Comparison of ENCODE assay signal across 8 mouse cellular contexts in genomic region chr1:165633345-165633744, GRCm38 (mm10). TPM values are rescaled to one million over a fixed set of nuclear protein-coding genes. Genes with fewer than 3 reads are reported as not detected.
DNase-seq lines count a peak whose midpoint lies in the region; ATAC-seq and TF ChIP-seq lines count a peak whose summit lies in the region.

No protein-coding gene starts in this region.

- peak overlapping the region; percentile 79 for H3K4me2 ChIP-seq in kidney, embryonic 15.5 days
- peak overlapping the region; percentile 64 for H3K4me2 ChIP-seq in embryonic facial prominence, embryonic 11.5 days (ENCODE audit: low read depth, low read length)
- peak overlapping the region; percentile 79 for H3K4me2 ChIP-seq in hindbrain, postnatal 0 days (ENCODE audit: low read depth, low read length)
- H3K4me2 ChIP-seq in midbrain, postnatal 0 days (ENCODE audit: low read depth, low read length, poor library complexity, severe bottlenecking), result peak overlapping the region; percentile 70

- peaks cover 56% of the 10 kb centered on the region for H3K4me1 ChIP-seq in kidney, embryonic 15.5 days
- H3K4me1 ChIP-seq in embryonic facial prominence, embryonic 11.5 days (ENCODE audit: control insufficient read depth, insufficient read depth, low read length), result no peaks in the 10 kb centered on the region
- H3K4me1 ChIP-seq in hindbrain, postnatal 0 days (ENCODE audit: insufficient read depth, low read length), result peaks cover 12% of the 10 kb centered on the region; the same call in 1 of the 2 replicates
- 0 out of 2 replicates have a peak, but pooled peaks cover 3% of the 10 kb centered on the region for H3K4me1 ChIP-seq in midbrain, postnatal 0 days (ENCODE audit: insufficient read depth, low read length)

- no peak for ATAC-seq in kidney, embryonic 15.5 days (replicated peaks; ENCODE audit: low FRiP score)
- no peak for ATAC-seq in embryonic facial prominence, embryonic 11.5 days (replicated peaks; ENCODE audit: insufficient number of reproducible peaks, low FRiP score, low TSS enrichment, low read depth)
- no peak for ATAC-seq in hindbrain, postnatal 0 days
- ATAC-seq in midbrain, postnatal 0 days (ENCODE audit: low FRiP score), result no peak

- no peak for DNase-seq in kidney, postnatal 10 days
- DNase-seq in embryonic facial prominence, embryonic 11.5 days (ENCODE audit: low spot score), result no peak
- no peak for DNase-seq in hindbrain, postnatal 0 days (ENCODE audit: low spot score)
- no peak for DNase-seq in midbrain, postnatal 0 days (ENCODE audit: low spot score)
- DNase-seq in urinary bladder, postnatal 36 days (ENCODE audit: low spot score in 2 of 2), result no peak
- DNase-seq in lung, adult 18-20 months, result no peak
- no peak for DNase-seq in natural killer cell, adult 2 months (ENCODE audit: low spot score in 2 of 2)

- H3K36me3 ChIP-seq in kidney, embryonic 15.5 days, result no peaks in the 10 kb centered on the region
- H3K36me3 ChIP-seq in embryonic facial prominence, embryonic 11.5 days (replicated peaks; ENCODE audit: control insufficient read depth, insufficient read depth, low read depth, low read length), result no peaks in the 10 kb centered on the region
- no peaks in the 10 kb centered on the region for H3K36me3 ChIP-seq in hindbrain, postnatal 0 days (ENCODE audit: insufficient read depth, low read length)
- H3K36me3 ChIP-seq in midbrain, postnatal 0 days (ENCODE audit: insufficient read depth, low read length), result no peaks in the 10 kb centered on the region

- peak overlapping the region; percentile 98 for H3K27ac ChIP-seq in kidney, embryonic 15.5 days
- H3K27ac ChIP-seq in embryonic facial prominence, embryonic 11.5 days (replicated peaks; ENCODE audit: low read depth, low read length), result no peak overlapping the region
- 0 out of 2 replicates have a peak overlapping the region, but pooled peaks have one; percentile 96 for H3K27ac ChIP-seq in hindbrain, postnatal 0 days
- H3K27ac ChIP-seq in midbrain, postnatal 0 days (ENCODE audit: low read depth, low read length), result peak overlapping the region; percentile 94; the same call in 1 of the 2 replicates

- H3K9ac ChIP-seq in kidney, embryonic 15.5 days, result peak overlapping the region; percentile 77
- peak overlapping the region; percentile 86 for H3K9ac ChIP-seq in embryonic facial prominence, embryonic 11.5 days (replicated peaks; ENCODE audit: low read length)
- peak overlapping the region; percentile 80 for H3K9ac ChIP-seq in hindbrain, postnatal 0 days (replicated peaks; ENCODE audit: low read length)
- peak overlapping the region; percentile 91 for H3K9ac ChIP-seq in midbrain, postnatal 0 days (replicated peaks; ENCODE audit: low read length, poor library complexity, severe bottlenecking)

- H3K27me3 ChIP-seq in kidney, embryonic 15.5 days, result no peaks in the 10 kb centered on the region
- H3K27me3 ChIP-seq in embryonic facial prominence, embryonic 11.5 days (ENCODE audit: control insufficient read depth, insufficient read depth, low read length), result no peaks in the 10 kb centered on the region
- H3K27me3 ChIP-seq in hindbrain, postnatal 0 days (ENCODE audit: insufficient read depth, low read length), result no peaks in the 10 kb centered on the region
- no peaks in the 10 kb centered on the region for H3K27me3 ChIP-seq in midbrain, postnatal 0 days (ENCODE audit: insufficient read depth, low read length)

- peak overlapping the region; percentile 91 for H3K4me3 ChIP-seq in kidney, embryonic 15.5 days (replicated peaks)
- peak overlapping the region; percentile 73 for H3K4me3 ChIP-seq in embryonic facial prominence, embryonic 11.5 days (ENCODE audit: low read depth, low read length)
- H3K4me3 ChIP-seq in hindbrain, postnatal 0 days (ENCODE audit: low read length), result peak overlapping the region; percentile 90
- peak overlapping the region; percentile 91 for H3K4me3 ChIP-seq in midbrain, postnatal 0 days (ENCODE audit: low read depth, low read length)

- no peaks in the 10 kb centered on the region for H3K9me3 ChIP-seq in kidney, embryonic 15.5 days (replicated peaks)
- no peaks in the 10 kb centered on the region for H3K9me3 ChIP-seq in embryonic facial prominence, embryonic 11.5 days (replicated peaks; ENCODE audit: control insufficient read depth, low read length)
- H3K9me3 ChIP-seq in hindbrain, postnatal 0 days (ENCODE audit: low read length), result no peaks in the 10 kb centered on the region
- no peaks in the 10 kb centered on the region for H3K9me3 ChIP-seq in midbrain, postnatal 0 days (ENCODE audit: low read length)

- TF ChIP-seq CTCF in hindbrain, postnatal 0 days (IDR thresholded peaks at IDR 0.05; ENCODE audit: low read depth), result no peak
- TF ChIP-seq CTCF in midbrain, postnatal 0 days (IDR thresholded peaks at IDR 0.05), result no peak

- WGBS in kidney, embryonic 15.5 days, result 2% methylated on average over 12 of the region's 12 CpGs
- WGBS in embryonic facial prominence, embryonic 11.5 days, result 3% methylated on average over 12 of the region's 12 CpGs
- 2% methylated on average over 12 of the region's 12 CpGs for WGBS in hindbrain, postnatal 0 days
- WGBS in midbrain, postnatal 0 days, result 3% methylated on average over 12 of the region's 12 CpGs

RNA-seq across cellular contexts. Expression of gene Mpzl1, which starts 1.0 kb away (rescaled TPM):
- 203 and 207 TPM in 2 replicates for polyA plus RNA-seq in kidney, embryonic 15.5 days (2015; fragmentation: Nextera tagmentation; extraction: Ambion mirVana)
- polyA plus RNA-seq in embryonic facial prominence, embryonic 11.5 days (2014; fragmentation: Nextera tagmentation; extraction: Ambion mirVana), result 158 and 169 TPM in 2 replicates
- total RNA-seq in hindbrain, postnatal 0 days (2014; rRNA removed), result 30.2 and 42.8 TPM in 2 replicates
- polyA plus RNA-seq in hindbrain, postnatal 0 days (2015; fragmentation: Nextera tagmentation; extraction: Ambion mirVana), result 140 and 145 TPM in 2 replicates
- 29.7 and 38.2 TPM in 2 replicates for total RNA-seq in midbrain, postnatal 0 days (2014; rRNA removed)
- 138 and 146 TPM in 2 replicates for polyA plus RNA-seq in midbrain, postnatal 0 days (2015; fragmentation: Nextera tagmentation; extraction: Ambion mirVana)
